Mouse (Mus musculus): ENCODE results near the gene Kcnn4.
A peak's percentile ranks its signal among the peaks of the same experiment; 100 is the strongest.

Kcnn4 gene

DNA sequence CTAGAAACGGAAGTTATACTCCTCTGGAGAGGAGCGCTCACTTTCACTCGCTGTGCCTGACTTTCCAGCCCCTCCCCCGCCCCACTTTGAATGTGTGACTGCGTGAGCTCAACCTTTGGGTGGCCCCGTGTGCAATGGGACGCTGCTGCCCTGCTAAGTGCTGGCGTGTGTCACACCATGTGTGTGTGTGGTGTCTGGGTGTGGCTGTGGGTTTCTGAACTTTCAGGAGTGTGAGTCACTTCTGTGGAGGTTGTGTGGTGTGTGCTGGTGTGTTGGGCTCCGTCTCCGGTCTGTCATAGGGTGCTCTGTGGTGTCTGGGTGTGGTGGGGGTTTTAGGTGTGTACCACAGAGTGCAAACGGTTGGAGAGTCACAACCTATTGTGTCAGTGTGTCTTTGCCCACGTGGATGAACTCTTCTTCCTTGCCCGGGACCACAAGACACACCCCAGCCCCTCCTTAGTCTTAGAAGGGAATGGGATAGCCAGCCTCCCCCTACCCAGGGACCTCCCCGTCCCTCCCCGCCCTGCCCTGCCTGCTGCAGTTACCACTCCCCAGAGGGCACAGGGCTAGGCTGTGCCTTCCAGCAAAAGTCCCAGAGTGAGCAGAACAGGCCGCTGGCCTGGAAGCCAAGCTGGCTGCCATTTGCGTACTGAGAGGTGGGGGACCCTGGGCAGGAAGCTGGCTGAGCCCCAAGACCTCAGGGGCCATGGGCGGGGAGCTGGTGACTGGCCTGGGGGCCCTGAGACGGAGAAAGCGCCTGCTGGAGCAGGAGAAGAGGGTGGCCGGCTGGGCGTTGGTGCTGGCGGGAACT, at the start of gene Kcnn4:
TSS of gene Kcnn4 (plus strand) at position 533 of the 811 bp plus-strand sequence.
- DNase-seq: peak; percentile 33 to 41

DNA sequence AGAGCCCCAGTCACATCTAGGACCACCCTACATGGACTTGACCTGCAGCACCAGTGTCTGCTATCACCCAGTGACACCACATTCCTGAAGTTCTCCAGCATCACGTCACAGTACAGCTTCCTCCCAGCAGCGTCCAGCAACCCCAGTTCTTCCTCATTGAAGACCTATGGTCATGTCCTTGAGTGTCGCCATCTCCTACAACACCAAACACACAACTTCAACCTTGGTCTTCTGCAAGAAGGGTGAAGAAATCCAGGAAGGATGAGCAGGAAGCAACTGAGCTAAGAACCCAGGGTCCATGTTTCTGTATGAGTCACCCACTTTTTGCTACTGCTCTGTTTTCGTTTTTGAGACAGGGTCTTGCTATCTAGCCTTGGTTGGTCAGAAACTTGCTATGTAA, 47.5 kb upstream of the Kcnn4 start:
- no peak for DNase-seq

DNA sequence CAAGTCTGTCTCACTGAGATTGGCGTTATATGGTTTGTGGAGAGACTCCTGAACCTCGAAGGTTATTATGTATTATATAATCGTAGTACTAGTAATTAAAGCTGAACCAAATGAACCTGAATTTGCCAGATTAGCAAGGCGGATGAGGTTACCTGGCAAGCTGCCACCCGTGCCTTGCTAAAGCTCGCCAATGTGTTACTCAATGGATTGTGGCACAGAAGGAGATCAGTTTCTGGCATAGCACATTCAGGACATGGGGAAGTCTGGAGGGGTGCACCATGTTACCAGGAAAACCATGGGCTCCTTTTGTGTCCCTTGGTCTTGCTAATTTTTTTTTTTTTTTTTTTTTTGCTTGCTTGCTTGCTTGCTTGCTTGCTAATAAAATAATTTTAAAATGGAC, 44.9 kb upstream of the Kcnn4 start:
- no peak for DNase-seq

DNA sequence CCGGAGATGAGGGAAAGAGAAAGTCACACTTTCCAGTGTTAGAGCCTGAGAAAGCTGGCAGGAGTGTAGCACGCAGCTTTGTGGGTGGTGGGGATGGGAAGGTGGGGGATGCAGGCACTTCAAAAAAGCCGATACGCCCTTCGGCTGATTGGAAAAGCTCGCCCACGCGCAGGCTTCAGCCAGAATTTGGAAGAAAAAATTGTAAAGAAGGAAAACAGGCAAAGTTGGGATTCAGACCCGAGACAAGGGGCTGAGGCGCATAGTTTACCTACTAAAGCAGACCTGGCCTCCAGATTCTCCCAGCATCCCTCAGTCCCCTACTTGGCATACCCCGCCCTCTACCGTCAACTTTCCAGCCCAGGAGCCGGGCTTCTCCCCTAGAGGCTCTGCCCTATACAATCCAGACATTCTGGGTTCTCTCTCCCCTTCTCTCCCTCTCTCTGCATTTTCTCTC, 44.4 kb upstream of the Kcnn4 start:
- DNase-seq: no peak

DNA sequence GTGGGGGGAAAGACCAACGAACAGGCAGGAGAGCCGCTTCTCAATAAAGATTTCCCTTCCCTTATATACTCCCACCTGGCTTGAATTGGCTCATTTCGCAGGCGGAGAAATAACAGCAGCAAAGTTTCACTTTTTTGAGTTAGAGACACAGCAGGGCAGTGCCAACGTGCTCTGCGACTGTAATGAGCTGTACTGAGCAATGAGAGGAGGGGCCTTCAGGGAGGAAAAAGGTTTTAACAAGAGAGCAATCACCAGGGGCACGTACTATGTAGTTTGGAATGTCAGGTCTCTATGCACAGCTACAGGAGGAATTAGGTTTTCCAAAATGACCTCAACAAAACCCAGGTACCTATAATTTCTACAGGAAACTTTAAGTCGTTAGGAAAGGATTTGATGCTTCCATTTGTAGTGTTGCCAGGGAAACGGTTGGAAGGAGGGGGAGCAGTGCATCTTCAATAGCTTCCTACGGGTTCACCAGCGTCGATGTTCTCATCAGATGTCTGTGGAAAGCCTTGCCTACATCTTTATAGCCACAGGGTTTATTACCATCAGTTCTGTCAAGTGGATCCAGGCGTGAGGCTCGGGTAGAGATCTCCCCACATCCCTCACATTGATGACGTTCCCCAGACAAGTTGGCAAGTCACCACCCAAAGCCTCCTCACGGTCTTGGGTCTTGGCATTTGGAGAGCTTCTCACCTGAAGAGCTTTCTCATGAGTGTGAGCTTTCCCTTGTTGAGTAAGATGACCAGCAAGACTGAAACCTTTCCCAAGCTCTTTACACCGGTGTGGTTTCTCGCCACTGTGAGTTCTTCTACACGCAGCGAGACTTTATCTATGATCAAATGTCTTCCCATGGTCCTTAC, 43.6 kb upstream of the Kcnn4 start:
- DNase-seq: no peak

DNA sequence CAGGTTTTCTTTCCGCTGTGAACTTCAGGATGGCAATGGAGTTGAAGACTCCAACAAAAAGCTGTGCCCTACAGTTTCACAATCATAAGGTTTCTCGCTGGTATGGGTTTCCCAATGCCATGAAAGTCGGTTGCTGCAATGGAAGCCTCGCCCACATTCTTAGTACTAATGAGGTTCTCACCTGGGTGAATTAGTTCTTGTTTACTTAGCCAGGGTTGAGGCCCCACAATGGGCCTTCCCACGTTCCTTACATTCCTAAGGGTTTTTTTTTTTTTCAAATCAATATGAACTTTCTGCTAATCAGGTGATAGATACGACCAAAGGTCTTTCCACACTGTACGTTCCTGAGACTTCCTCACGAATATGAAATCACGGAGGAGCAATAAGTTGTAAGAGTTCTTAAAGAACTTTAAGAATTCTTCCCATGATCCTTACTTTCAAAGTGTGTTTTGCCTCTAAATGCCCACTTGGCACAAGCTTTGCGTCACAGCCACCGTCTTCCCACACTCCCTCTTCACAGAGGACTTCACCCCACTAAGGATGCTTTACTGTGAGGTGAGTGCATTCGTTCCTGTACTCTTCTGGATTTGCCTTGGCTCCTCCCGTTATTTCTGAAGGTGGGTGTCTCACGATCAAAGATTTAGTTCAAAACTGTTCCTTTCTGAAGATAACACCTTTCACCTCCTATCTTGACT, 42.6 kb upstream of the Kcnn4 start:
- no peak for DNase-seq

DNA sequence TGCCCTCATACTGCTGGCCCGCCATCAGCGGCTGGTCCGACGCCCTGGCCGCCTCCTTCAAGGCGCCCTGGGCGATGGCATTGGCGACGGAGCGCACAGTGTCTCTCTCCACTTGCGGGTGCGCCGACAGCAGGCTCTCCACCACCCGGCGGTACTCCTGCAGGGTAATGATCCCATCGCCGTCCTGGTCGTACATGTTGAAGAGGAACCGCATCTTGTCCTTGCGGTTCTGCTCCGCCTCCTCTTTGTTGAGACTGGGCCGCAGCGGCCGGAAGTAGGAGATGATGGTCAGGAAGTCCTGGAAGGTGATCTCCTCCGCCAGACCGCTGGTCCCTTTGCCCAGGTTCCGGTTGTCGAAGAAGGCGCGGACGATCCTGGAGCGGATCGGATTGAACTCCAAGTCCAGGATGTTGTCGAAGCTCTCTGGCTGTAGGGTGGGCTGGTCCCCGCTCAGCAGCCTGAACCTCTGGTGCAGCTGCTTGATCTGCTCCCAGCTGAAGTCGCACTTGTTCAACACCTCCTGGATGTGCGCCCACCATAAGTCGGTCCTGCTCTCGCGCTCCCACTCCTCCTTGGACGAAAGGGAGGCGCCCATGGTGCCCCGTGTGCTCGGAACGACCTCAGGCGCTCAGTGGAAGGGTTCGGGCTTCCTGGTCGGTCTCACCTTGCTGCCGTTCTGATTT, 36.6 kb upstream of the Kcnn4 start, which contains the start of gene Tescl:
TSS of gene Tescl (minus strand) at position 633 of the 683 bp plus-strand sequence.
- DNase-seq: no peak

DNA sequence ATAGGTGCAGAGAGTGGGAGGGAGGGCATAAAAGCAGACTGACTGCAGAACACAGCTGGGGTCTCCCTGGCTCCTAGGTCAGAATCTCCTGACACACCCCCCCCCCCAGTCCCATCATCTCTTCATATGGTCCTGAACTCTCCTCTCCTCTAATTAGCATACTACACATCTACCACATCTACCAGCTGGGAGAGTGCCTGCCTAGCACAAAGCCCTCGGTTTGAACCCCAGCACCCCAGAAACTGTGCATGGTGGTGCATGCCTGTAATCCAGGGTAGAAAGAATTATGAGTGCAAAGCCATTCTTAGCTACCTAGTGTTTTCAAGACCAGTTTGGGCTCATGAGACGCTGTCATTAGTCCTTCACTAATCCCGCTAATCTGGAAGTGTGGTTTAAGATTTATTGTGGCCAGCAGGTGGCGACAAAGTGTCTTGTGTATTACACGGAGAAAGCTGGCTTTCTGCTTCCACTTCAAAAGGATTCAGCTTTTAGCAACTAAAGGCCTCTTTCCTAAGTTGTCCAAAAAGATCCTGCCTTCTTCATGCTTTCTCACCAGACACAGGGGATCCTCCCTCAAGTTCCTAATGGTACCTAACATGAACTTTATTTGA, 34.3 kb upstream of the Kcnn4 start:
- peak; percentile 18 to 77 for DNase-seq

DNA sequence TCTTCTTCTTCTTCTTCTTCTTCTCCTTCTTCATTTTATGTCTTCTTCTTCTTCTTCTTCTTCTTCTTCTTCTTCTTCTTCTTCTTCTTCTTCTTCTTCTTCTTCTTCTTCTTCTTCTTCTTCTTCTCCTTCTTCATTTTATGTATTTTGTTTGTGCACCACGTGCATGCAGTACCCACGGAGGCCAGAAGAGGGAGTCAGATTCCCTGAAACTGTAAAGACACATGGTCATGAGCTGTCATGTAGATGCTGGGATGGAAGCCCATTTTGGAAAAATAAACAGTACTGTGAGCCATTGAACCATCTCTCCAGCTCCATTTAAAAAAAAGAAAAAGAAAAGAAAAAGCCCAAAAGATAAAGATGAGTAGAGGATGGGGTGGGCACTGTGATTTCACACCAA, 31.8 kb upstream of the Kcnn4 start:
- no peak for DNase-seq

DNA sequence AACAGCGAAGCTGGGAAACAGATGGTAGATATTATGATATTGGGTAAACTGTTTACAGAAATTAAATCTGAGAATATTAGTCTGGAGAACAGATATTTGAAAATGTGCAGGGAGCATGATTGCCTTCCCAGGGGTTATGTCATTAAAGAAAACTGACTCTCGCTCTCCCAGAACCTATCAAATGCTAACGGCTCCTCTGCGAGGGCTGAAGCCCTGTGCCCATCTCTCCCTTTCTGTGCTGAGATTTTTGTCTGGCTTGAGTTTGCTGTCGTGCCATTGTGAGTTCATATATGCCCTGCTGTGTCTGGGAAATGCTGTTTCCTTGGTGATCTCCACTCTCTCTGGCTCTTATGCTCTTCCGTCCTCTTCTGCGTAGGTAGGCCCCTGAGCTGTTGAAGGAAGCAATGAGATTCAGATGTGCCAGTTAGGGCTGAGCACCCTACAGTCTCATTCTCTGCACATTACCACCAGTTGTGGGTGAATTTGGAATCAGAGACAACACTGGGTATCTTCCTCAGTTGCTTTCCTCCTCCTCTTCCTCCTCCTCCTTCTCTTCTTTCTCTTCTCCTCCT, 26.3 kb upstream of the Kcnn4 start:
- DNase-seq: no peak

DNA sequence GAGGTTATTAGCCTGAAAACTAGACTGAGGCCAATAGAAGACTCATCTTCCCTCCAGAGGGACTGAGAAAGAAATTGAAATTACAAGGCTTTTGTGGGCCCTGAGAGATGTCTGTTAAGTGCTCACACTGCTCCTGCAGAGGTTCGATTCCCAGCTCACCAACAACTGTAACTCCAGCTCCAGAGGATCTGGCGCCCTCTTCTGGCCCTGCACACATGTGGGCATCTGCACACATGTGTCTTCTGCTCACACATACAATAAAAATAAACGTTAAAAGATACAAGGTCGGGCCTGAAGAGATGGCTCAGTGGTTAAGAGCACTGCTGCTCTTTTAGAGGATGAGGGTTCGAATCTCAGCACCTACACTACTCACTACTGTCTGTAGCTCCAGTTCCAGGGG, 23.6 kb upstream of the Kcnn4 start:
- DNase-seq: no peak

DNA sequence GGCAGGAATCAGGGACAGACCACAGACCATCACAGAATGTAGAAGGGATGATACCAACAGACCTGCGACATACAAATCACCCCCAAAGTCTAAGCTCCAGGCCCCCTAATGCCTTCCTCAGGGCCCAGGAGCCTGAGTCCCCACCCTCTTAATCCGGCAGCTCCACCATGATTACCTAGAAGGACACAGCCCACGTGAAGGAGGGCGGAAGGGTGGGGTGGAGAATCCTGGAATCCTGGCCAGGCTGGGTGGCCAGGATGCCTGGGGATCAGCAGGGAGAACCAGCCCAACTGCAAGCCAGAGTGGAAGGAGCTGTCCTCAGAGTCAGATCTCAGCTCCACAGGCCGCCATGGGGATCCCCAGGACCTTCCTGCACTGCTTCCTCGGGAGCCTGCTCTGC, 21.2 kb upstream of the Kcnn4 start, which contains the start of gene Lypd5:
TSS of gene Lypd5 (plus strand) at position 301 of the 400 bp plus-strand sequence.
- no peak for DNase-seq

DNA sequence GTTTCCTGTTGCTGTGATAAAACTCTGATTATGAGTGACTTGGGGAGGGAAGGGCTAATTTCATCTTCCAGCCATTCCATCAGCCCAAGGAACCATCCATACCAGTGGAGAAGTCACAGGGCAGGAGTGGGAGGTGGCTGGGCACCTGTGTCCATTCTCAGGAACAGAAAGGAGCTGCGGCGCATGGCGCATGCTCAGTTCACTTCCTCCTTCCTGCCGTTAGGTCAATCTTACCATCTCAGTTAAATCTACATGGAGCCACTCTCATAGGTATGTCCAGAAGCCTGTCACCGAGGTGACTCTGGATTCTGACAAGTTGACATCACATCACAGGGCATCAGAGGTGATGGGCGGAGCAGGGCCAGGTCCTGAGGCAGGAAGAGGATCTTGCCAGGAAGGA, 14.4 kb upstream of the Kcnn4 start:
- no peak for DNase-seq

DNA sequence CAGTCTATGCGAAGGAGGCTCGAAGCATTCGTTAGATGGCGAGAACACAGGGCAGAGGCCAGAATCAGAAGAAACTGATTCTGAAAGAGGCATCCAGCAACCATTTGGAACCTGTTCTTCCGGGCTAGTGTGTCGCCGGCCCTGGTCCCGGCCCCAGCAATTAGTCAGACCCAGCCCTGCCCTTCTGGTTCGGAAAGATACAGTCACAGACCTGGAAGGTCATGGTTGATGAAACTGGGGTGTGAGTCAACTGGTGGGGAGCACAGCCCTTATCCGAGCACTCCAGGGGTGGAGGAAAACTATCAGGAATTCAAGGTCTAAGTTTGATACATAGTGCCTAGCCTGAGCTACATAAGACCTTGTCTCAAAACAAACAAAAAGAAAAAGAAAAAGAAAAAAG, 14.0 kb upstream of the Kcnn4 start:
- no peak for DNase-seq

DNA sequence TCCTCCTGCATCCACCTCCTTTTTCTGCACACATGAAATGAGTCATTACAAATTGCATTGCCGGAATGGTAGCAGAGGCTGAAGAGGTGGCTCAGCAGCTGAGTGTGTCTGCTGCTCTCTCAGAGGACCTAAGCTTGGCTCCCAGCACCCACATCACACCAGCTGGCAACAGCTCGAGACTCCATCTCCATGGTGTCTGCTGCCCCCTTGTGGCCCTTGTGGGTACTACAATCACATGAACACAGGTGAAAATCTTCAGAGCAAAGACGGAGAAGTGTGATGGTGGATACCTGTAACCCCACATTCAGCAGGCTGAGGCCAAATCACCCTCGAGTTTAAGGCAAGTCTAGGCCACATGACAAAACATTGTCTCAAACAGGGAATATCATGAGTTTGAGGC, 12.2 kb upstream of the Kcnn4 start:
- no peak for DNase-seq

DNA sequence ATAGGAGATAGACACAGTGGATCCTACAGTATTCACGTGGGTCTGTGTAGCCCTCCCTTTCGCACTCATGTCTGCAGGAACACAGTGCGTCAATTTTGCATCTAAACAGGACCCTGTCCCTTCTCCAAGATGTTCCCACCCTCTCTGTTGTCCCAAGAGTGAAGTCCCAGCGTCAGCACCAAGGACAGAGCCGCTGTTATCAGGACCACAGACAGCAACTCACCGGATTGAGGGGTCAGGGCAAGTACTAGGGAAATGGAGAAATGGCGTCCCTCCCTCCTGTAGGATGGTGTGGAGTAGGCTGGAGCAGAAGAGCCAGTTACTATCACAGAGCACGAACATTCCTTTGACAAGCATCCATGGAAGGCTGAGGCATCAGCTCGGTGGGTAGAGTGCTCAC, 10.8 kb upstream of the Kcnn4 start:
- DNase-seq: no peak

DNA sequence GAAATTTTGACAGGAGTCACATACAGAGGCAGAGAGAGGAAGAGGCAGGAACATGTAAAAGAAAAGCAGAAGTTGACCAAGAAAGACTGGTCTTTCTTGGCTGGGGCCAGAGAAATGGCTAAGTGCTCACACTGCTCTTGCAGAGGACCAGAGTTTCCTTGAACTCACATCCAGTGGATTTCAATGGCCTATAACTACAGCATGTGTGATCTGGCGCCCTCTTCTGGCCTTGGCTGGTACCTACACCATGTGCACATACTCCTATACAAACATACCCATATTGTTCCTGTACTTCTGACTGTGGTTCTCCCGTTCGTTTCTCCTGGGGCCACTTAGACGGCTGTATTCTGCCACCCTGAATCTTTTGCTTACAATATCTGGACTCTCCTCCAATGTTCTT, 9.1 kb upstream of the Kcnn4 start:
- no peak for DNase-seq

DNA sequence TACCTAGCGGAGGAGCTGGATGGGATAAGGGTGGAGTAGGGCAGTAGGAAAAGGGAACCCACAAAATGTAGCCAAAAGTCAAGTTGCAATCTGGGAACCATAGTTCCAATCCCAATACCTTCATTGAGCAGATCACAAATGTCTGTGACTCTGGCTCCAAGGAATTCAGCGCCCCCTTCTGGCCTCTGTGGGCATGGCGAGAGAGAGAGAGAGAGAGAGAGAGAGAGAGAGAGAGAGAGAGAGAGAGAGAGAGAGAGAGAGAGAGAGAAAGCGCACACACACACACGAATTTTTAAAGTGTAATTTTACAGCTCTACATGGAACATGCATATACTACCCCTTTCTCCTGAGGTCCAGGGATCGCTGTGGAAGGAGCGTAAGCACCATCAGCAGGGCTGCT, 6.8 kb upstream of the Kcnn4 start:
- peak in 1 of 2 experiments; percentile 41 for DNase-seq

DNA sequence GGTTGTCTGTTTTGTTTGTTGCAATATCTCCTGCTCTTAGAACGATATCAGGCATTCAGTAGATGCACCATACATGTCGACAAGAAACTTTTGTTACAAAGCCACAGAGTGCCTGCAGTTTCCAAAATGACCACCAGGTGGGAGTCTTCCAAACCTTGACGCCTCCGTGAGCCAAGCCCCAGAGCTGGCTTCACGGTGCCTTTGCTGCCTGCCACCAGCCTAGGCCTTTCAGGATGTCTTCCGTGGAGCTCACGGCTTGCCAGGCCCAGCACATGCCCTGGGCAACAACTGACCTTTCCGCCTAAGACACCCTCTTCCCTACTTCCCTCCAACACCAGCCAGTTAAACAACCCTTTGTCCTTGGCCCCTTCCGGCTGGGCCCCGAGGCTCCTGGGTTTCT, 5.2 kb upstream of the Kcnn4 start:
- peak; percentile 67 to 89 for DNase-seq

DNA sequence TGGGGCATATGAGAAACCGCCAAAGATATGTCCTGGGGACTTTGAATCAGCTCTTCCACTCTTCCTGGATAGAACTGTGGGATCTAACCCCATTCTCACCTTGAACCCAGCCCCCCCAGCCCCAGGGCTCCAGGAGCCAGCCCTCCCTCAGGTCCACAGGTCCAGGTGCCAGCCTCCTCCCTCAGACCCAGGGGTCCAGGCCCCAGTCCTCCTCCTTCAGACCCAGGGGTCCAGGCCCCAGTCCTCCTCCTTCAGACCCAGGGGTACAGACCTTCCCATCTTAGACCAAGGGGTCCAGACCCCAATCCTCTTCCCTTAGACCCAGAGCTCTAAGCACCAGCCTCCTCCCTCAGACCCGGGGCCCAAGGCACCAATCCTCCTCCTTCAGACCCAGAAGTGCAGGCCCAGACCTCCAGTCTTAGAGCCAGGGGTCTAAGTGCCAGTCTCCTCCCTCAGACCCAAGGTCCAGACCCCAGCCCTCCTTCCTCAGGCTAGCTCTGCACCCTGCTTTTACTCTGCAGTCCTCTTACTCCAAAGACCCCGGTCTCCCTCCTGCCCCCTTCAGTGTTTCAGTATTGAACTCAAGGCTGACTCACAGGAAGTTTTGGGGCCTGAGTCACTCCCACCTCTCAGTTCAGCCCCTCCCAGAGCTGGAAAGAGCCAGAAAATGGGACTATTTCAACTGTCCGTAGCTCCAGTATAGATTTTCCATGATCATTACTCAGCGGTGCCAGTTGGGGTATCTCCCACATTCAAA, 4.6 kb upstream of the Kcnn4 start:
- no peak for DNase-seq
